22 mouse cellular contexts compared by ENCODE assay signal in genomic region chr13:47248289-47249010, GRCm38 (mm10).
DNase-seq lines count a peak whose midpoint lies in the region; ATAC-seq and TF ChIP-seq lines count a peak whose summit lies in the region.
"Had no signal": no experiment of that assay in that cellular context is flagged by ENCODE, and none has a peak within 500 bp of the region (broad histone marks: within the 10 kb centered on the region; RNA-seq: fewer than 3 reads in every experiment).

No protein-coding gene starts in this region.

- no peak for ATAC-seq in hindbrain, embryonic 12.5 days (ENCODE audit: low FRiP score)
- no peak for ATAC-seq in liver, embryonic 16.5 days (ENCODE audit: low read depth)
- ATAC-seq in hindbrain, embryonic 16.5 days, result peak; percentile 84; the same call in 1 of the 2 replicates
- ATAC-seq: intestine, embryonic 15.5 days had no signal

- peaks cover 14% of the 10 kb centered on the region; the same call in 1 of the 2 replicates for H3K4me1 ChIP-seq in hindbrain, embryonic 12.5 days
- 0 out of 2 replicates have a peak, but pooled peaks cover 5% of the 10 kb centered on the region for H3K4me1 ChIP-seq in hindbrain, embryonic 10.5 days (replicated peaks)
- H3K4me1 ChIP-seq in liver, embryonic 16.5 days (ENCODE audit: control insufficient read depth, low read depth, low read length), result no peaks in the 10 kb centered on the region; the same call in 1 of the 2 replicates
- no peaks in the 10 kb centered on the region; the same call in 1 of the 2 replicates for H3K4me1 ChIP-seq in hindbrain, embryonic 16.5 days (ENCODE audit: control insufficient read depth, insufficient read depth, low read depth, low read length)
- H3K4me1 ChIP-seq: intestine, embryonic 15.5 days had no signal

- no peaks in the 10 kb centered on the region for H3K27me3 ChIP-seq in hindbrain, embryonic 12.5 days
- no peaks in the 10 kb centered on the region for H3K27me3 ChIP-seq in hindbrain, embryonic 10.5 days (ENCODE audit: insufficient read depth, poor library complexity, severe bottlenecking)
- no peaks in the 10 kb centered on the region for H3K27me3 ChIP-seq in liver, embryonic 16.5 days (ENCODE audit: control insufficient read depth, insufficient read depth, low read depth, low read length)
- no peaks in the 10 kb centered on the region for H3K27me3 ChIP-seq in hindbrain, embryonic 16.5 days (replicated peaks; ENCODE audit: control insufficient read depth, insufficient read depth, low read length)
- H3K27me3 ChIP-seq: heart, embryonic 13.5 days; intestine, embryonic 15.5 days; limb, embryonic 13.5 days had no signal

- TF ChIP-seq POLR2A in brain, embryonic 14.5 days (IDR thresholded peaks at IDR 0.05; ENCODE audit: borderline replicate concordance, extremely low read depth, insufficient read depth, insufficient read length, poor library complexity, severe bottlenecking), result no peak

- no peaks in the 10 kb centered on the region for H3K36me3 ChIP-seq in hindbrain, embryonic 12.5 days
- no peaks in the 10 kb centered on the region for H3K36me3 ChIP-seq in hindbrain, embryonic 10.5 days
- H3K36me3 ChIP-seq in liver, embryonic 16.5 days (ENCODE audit: control insufficient read depth, insufficient read depth), result peaks cover 6% of the 10 kb centered on the region
- H3K36me3 ChIP-seq in hindbrain, embryonic 16.5 days (ENCODE audit: control insufficient read depth, insufficient read depth, low read length), result no peaks in the 10 kb centered on the region
- H3K36me3 ChIP-seq: intestine, embryonic 15.5 days; limb, embryonic 13.5 days had no signal

- H3K4me2 ChIP-seq in hindbrain, embryonic 12.5 days (replicated peaks), result no peak overlapping the region
- no peak overlapping the region for H3K4me2 ChIP-seq in liver, embryonic 16.5 days (ENCODE audit: low read depth, low read length)
- no peak overlapping the region for H3K4me2 ChIP-seq in hindbrain, embryonic 16.5 days (ENCODE audit: low read length)
- H3K4me2 ChIP-seq: heart, embryonic 13.5 days; intestine, embryonic 15.5 days; limb, embryonic 13.5 days; lung, embryonic 14.5 days had no signal

- TF ChIP-seq CTCF in brain, embryonic 14.5 days (IDR thresholded peaks at IDR 0.05; ENCODE audit: borderline replicate concordance, extremely low read depth, insufficient read depth, insufficient read length), result no peak

- H3K4me3 ChIP-seq in hindbrain, embryonic 12.5 days, result no peak overlapping the region
- no peak overlapping the region for H3K4me3 ChIP-seq in hindbrain, embryonic 10.5 days
- no peak overlapping the region for H3K4me3 ChIP-seq in liver, embryonic 16.5 days (ENCODE audit: low read depth, low read length)
- H3K4me3 ChIP-seq in hindbrain, embryonic 16.5 days (ENCODE audit: low read length), result no peak overlapping the region
- H3K4me3 ChIP-seq: heart, embryonic 13.5 days; intestine, embryonic 15.5 days; limb, embryonic 13.5 days had no signal

- no peak for DNase-seq in hindbrain, embryonic 10.5 days (ENCODE audit: low spot score)
- DNase-seq in liver, result no peak
- peak; percentile 84 for DNase-seq in brain, embryonic 14.5 days (ENCODE audit: low read depth)
- DNase-seq in retina, postnatal 1 day, result no peak
- no peak for DNase-seq in cerebellum, postnatal 4 days (ENCODE audit: low spot score in 2 of 2)
- DNase-seq: cerebellum, adult 8-10 months; gastrocnemius, postnatal 10 days; heart, adult 18-20 months; heart, postnatal 36 days; kidney, adult 9 months; kidney, postnatal 25 days; layer of hippocampus, adult 9-11 months; lung, embryonic 14.5 days; lung, postnatal 4 days; right cerebral cortex, adult 18-20 months; thymus, postnatal 36 days had no signal

- H3K27ac ChIP-seq in hindbrain, embryonic 12.5 days, result peak overlapping the region; percentile 1; the same call in 1 of the 2 replicates
- H3K27ac ChIP-seq in hindbrain, embryonic 10.5 days, result no peak overlapping the region
- peak overlapping the region; percentile 2; the same call in 1 of the 2 replicates for H3K27ac ChIP-seq in liver, embryonic 16.5 days (ENCODE audit: low read length)
- H3K27ac ChIP-seq in hindbrain, embryonic 16.5 days (ENCODE audit: low read depth, low read length), result no peak overlapping the region; the same call in 1 of the 2 replicates
- H3K27ac ChIP-seq: heart, embryonic 13.5 days; intestine, embryonic 15.5 days; limb, embryonic 13.5 days had no signal

- WGBS in hindbrain, embryonic 12.5 days, result 67% methylated on average over 8 of the region's 8 CpGs
- WGBS in hindbrain, embryonic 10.5 days, result 81% methylated on average over 8 of the region's 8 CpGs
- 70% methylated on average over 8 of the region's 8 CpGs for WGBS in liver, embryonic 16.5 days (ENCODE audit: insufficient replicate concordance)
- 45% methylated on average over 8 of the region's 8 CpGs for WGBS in hindbrain, embryonic 16.5 days

- H3K9ac ChIP-seq in hindbrain, embryonic 12.5 days, result no peak overlapping the region
- H3K9ac ChIP-seq in liver, embryonic 16.5 days (ENCODE audit: low read depth, low read length), result no peak overlapping the region
- H3K9ac ChIP-seq in hindbrain, embryonic 16.5 days (ENCODE audit: low read depth, low read length), result no peak overlapping the region
- H3K9ac ChIP-seq: heart, embryonic 13.5 days; intestine, embryonic 15.5 days; limb, embryonic 13.5 days; lung, embryonic 14.5 days had no signal

- H3K9me3 ChIP-seq in hindbrain, embryonic 12.5 days (replicated peaks), result no peaks in the 10 kb centered on the region; the same call in 1 of the 2 replicates
- H3K9me3 ChIP-seq in hindbrain, embryonic 10.5 days, result no peaks in the 10 kb centered on the region
- H3K9me3 ChIP-seq in liver, embryonic 16.5 days (replicated peaks; ENCODE audit: control insufficient read depth, low read length), result no peaks in the 10 kb centered on the region
- H3K9me3 ChIP-seq in hindbrain, embryonic 16.5 days (ENCODE audit: control insufficient read depth, low read length), result no peaks in the 10 kb centered on the region
- H3K9me3 ChIP-seq: heart, embryonic 13.5 days; intestine, embryonic 15.5 days; limb, embryonic 13.5 days had no signal

Comparison
In these comparisons a context has a peak if more than half of its experiments do, and no peak if none do; other contexts are left out.
1. H3K27ac ChIP-seq: peak in hindbrain, embryonic 12.5 days (single experiment) and liver, embryonic 16.5 days (single experiment); none in hindbrain, embryonic 10.5 days (single experiment) and hindbrain, embryonic 16.5 days (single experiment).